Mouse (Mus musculus): ENCODE results near the gene Tmem88b.
"Not testable (repeated sequence)": the region's sequence is repeated elsewhere in the genome, so short reads cannot be mapped to it uniquely, and the experiment has no call there.

Gene Tmem88b

GRCm38 (mm10) chr4:155788833-155789232 is 3.2 kb upstream of the Tmem88b start:
- not testable (repeated sequence) for DNase-seq (ENCODE audit: low spot score)

DNA sequence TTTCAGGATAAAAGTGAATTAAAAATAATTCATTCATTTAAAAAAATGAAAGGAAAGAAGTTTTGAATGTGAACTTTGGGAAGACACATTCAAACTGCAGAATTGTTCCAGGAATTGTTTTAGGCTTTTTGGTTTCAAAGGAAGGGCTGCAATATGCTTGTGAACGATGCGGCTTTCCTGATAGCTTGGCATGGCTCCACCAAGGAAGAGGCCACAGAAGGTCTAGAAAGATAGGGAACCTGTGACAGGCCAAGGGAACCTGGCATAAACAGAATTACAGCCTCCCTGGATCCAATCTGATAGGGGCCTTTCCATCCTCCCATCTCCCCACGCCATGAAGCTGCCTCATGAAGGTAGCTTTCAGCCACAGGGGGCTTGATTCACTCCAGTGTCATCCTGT is 2.6 kb upstream of the Tmem88b start:
- no peak for DNase-seq (ENCODE audit: low spot score)

GRCm38 (mm10) chr4:155785246-155785645 is 428 bp downstream of the Tmem88b start:
- DNase-seq (ENCODE audit: low spot score): no peak

DNA sequence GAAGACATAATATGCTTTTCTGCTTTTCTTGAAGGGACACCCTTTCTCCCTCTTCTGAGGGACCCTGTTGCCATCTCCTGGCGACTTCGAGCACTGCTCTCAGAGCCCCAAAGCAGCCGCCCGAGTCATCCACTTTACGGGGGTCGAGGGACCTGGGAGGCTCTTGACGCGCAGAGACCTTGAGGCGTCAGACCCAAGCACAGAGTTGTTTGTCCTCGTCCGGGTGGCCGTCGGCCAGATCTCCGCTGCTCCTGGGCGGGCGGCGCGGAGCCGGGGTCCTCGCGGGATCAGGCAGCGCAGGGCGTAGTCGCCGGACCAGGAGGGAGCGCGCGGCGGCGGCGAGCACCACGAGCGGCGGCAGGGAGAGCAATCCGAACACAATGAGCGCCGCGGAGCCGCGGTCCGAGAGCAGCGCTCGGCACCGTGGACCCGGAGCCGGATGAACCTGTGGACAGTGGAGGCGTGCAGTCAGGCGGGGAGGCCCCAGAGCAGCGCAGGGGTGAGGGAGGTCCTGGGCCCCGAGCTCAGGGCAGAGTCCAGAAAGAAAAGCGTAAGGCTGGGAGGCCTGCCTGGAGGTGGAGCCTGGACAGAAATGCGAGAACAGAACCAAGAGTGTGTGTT is 1.5 kb downstream of the Tmem88b start:
- peak; percentile 77 for DNase-seq (ENCODE audit: low spot score)

DNA sequence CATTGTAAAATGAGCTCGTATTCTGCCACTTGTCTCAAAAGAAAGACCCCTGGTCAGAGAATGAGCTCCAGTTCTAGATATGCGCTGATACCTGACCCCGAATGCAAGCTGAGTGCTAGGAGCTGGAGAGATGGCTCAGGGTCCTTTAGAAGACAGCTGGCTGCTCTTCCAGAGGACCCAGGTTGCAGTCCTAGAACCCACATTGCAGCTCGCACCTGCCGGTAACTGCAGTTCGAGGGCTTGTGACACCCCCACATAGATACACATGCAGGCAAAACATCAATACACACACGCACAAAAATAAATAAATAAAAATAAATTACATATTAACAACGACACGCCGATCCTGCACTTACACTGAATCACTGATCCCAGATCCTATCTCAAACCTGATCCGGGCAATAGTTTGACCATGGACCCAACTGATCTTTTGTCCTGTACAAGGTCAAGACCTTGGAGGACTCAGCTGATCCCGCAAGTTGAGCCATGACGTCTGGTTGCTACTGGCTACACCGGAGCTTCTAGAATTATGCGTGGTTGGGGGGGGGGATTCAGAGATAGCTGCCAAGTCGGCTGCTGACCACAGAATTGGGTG is 2.1 kb downstream of the Tmem88b start:
- DNase-seq (ENCODE audit: low spot score): no peak

- peak; percentile 50 for DNase-seq (ENCODE audit: low spot score)
These were observed 4.8 kb downstream of the Tmem88b start for GRCm38 (mm10) chr4:155780895-155781294.

DNA sequence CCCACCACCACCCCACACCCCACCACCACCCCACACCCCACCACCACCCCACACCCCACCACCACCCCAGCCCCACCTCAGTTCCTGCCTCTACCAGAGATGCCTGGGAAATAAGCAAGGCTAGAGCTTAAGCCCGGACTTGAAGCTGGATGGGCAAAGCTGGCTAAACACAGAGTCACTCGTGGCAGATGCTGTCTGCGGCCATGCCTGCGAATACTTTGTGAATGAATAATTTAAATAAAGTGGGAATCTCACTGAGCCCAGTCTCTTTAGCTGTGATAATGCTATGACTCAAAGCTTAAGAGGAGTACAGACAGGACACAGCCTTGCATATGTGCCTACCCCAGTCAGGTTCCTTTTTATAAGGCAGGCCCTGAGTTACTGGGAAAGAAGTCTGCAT is 6.2 kb downstream of the Tmem88b start:
- no peak for DNase-seq (ENCODE audit: low spot score)

DNA sequence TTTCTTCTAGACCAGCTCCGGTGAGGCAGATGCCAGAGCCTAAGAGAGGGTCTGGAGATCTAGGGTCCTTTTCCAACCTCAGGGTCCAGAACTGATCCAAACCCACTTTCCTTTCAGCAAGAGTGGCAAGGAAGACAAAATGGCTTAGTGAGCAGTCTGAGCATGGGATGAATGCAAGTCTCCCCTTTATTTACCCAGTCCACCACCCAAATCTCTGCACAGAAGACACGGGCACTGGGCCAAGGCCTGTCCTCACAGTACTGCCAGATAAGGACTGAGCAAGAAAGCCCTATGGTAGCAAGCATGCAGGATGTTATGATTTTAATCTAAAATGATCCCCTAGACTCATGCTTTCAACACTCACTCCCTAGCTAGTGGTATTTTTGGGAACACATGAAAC is 7.9 kb downstream of the Tmem88b start:
- peak; percentile 52 for DNase-seq (ENCODE audit: low spot score)

GRCm38 (mm10) chr4:155776704-155777335 is 8.9 kb downstream of the Tmem88b start:
- no peak for DNase-seq (ENCODE audit: low spot score)

GRCm38 (mm10) chr4:155775855-155776254 is 9.8 kb downstream of the Tmem88b start:
- no peak for DNase-seq (ENCODE audit: low spot score)

- DNase-seq (ENCODE audit: low spot score): peak; percentile 28
These were observed 10.5 kb downstream of the Tmem88b start for GRCm38 (mm10) chr4:155774971-155775740.

- DNase-seq (ENCODE audit: low spot score): peak; percentile 81
These were observed 11.4 kb downstream of the Tmem88b start, which contains the start of gene Vwa1 for GRCm38 (mm10) chr4:155774280-155774754. Gene Vwa1, minus strand, starts transcription at chr4:155774698.

DNA sequence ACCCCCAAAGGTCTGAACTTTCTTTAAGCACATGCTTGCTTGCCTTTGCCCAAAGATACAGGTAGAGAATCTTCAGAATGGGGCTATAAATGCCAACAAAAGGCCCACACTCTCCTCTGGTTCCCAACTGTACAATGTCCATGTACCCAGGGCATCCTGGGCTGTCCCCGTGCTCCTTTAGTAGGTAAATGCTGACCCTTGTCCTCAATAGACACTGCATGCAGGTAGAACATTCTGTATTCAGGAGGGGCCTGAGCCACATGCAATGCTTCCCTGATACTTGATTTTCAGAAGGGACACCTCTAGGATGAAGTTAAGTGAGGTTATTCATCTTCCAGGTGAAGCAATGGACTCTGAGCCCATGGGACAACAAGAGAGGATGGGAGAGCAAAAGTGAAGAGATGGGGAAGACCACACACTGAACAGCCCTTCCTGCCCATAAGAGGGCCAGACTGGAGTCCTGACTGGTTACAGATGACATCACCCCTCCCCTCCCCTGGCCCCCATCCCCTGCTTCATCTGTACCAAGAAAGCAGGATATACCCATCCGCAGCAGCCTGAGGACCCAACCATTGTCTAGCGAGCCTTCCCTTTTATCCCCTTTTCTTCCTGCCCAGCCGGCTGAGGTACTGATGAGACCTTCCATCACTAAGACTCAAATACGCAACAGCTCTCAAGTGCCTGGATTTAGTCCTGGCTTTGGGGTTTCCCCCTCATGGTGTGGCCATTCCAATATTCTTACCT is 12.2 kb downstream of the Tmem88b start:
- DNase-seq (ENCODE audit: low spot score): no peak

DNA sequence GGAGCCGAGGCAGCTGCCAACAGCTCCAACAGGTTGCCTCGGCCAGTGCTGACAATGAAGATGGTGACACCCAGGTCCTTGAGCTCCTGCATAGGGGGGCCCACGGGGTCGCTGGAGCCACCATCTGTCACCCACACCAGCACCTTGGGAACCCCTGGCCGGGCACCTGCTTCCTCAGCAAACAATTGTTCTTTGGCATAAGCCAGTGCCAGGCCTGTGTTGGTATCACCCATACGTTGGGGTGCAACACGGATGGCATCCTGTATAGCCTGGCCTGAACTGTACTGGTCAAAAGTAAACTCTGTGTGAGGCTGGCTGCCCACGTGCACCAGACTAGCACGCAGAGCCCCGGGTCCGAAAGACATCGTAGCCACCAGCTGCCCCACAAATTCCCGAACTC is 12.9 kb downstream of the Tmem88b start:
- no peak for DNase-seq (ENCODE audit: low spot score)

GRCm38 (mm10) chr4:155771706-155772105 is 14.0 kb downstream of the Tmem88b start:
- DNase-seq (ENCODE audit: low spot score): no peak

DNA sequence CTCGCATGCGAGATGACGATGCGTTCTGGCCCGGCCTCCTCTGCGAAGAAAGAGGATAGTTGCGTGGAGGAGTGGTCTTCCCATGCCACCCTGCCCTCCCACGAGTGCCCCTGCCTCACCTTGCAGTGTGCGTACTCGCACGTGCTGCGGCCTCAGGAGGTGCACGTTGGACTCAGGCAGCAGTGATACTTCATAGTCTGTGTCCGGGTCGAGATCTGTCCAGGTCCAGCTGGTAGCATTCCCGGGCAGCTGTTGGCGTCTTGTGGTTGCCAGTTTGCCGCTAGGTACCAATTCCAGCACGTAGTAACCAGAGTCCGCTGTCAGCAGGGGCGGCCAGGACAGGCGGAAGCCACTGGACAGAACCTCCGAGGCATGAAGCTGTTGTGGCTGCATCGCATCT is 15.0 kb downstream of the Tmem88b start:
- DNase-seq (ENCODE audit: low spot score): no peak

DNA sequence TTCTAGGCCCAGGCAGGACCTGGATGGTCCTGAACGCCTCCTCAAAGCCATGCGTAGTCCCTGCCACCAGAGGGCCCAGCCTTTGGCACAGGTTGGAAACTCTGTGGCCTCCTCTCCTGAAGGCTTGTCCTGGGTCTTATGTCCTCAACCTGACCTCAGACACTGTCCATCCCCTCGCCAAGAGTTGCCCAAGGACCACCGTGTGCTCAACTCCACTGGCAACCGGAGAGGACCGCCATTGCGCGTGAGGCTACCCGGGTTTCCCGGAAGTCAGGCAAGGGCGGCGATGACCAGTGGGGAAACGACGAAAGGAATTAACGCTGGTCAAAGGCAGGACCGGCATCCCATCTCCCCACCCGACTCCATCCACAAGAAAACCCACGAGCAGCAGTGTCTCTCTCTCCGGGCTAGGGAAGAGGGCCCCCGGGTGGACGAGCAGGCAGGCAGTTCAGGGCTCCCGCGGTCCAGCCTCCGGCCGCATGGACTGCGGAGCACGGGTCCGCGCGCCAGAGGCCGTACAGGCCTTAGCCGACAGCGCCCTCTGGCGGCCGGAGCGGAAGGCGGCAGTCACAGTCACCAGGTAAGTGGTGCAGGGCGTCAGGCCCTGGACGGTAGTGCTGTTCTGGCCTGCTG is 15.7 kb downstream of the Tmem88b start:
- DNase-seq (ENCODE audit: low spot score): peak; percentile 75

DNA sequence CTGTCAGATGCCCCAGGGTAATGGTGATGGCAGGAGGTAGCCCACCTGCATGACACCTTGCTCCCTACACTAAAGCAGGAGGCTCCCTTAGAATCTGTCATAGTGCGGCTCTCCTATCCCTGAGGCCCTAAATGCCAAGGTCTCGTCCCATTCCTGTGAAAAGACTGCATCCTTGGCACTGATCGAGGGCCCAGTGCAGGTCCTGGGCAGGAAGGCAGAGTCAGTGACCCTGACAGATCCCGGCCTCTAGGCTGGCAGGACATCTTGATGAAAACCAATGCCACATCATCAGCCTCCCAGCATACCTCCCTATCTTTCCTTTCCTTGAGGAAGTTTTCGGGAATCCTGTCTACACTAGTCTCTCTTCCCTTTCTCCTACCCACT is 16.2 kb downstream of the Tmem88b start:
- no peak for DNase-seq (ENCODE audit: low spot score)

- no peak for DNase-seq (ENCODE audit: low spot score)
These were observed 23.3 kb downstream of the Tmem88b start for GRCm38 (mm10) chr4:155762357-155762756.

DNA sequence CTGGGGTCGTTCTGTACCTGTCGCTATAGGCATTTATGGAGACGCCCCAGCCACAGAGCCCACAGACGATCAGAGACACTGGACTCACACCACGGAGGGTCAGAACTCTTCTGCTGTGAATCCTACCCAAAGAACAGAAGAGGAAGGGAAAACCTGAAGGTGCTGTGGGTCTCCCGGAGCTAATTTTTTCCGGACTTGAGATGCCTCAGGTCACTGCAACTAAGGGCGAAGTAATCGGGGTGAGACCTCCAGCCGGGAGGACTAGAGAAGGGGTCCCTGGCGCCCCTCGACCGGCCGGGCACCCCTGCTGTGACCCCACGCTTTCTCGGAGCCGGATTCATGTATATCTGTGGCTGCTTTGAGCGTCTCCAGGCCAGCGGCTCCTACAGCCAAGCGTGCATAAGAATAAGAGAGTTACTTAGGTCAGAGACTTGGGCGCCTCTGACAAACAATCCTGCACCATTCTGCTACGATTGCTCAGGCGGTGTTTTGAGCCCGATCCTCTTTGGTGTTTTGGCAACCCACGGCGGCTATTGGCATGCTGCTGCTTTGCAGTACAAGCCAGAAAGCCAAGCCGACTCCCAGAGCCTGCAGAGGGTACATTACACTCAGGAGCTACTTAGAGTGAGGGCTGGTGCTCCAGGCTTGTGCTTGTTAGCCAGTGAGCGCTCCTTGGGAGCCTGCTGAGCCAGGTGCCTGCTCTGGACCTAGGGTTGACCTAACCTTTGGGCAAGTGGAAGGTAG is 24.1 kb downstream of the Tmem88b start:
- DNase-seq (ENCODE audit: low spot score): no peak
